ENCODE assay signal across 9 mouse cellular contexts in genomic region chr9:35105884-35106880, GRCm38 (mm10). TPM values are rescaled to one million over a fixed set of nuclear protein-coding genes. Genes with fewer than 3 reads are reported as not detected.
DNase-seq lines count a peak whose midpoint lies in the region; ATAC-seq and TF ChIP-seq lines count a peak whose summit lies in the region.
"Had no signal": no experiment of that assay in that cellular context is flagged by ENCODE, and none has a peak within 500 bp of the region (broad histone marks: within the 10 kb centered on the region; RNA-seq: fewer than 3 reads in every experiment).

No protein-coding gene starts in this region.

- no peak for DNase-seq in heart, adult 8-10 months (ENCODE audit: low spot score)
- DNase-seq in G1E (ENCODE audit: low spot score), result no peak
- DNase-seq in liver, embryonic 14.5 days (ENCODE audit: low read depth in 3 of 3, low spot score in 3 of 3), result peak in 2 of 3 experiments; percentile 65 to 67
- DNase-seq in thymus, adult 18-20 months, result no peak
- DNase-seq in midbrain, embryonic 10.5 days (ENCODE audit: low spot score), result no peak
- DNase-seq: lung, adult 2 months had no signal

- TF ChIP-seq CTCF in G1E (IDR thresholded peaks at IDR 0.05; ENCODE audit: low read depth, low read length), result no peak
- no peak for TF ChIP-seq CTCF in liver, embryonic 14.5 days (IDR thresholded peaks at IDR 0.05; ENCODE audit: low read depth)

- H3K27ac ChIP-seq in heart, embryonic 12.5 days (ENCODE audit: poor library complexity, severe bottlenecking), result peak overlapping the region; percentile 40
- peak overlapping the region; percentile 88 for H3K27ac ChIP-seq in liver, embryonic 14.5 days
- H3K27ac ChIP-seq in midbrain, embryonic 10.5 days (replicated peaks), result no peak overlapping the region
- H3K27ac ChIP-seq: hindbrain, embryonic 14.5 days had no signal

- H3K4me2 ChIP-seq in heart, embryonic 12.5 days, result peak overlapping the region; percentile 22
- peak overlapping the region; percentile 68 for H3K4me2 ChIP-seq in liver, embryonic 14.5 days (ENCODE audit: low read depth)
- H3K4me2 ChIP-seq: hindbrain, embryonic 14.5 days had no signal

- H3K9ac ChIP-seq in heart, embryonic 12.5 days, result peak overlapping the region; percentile 19; the same call in 1 of the 2 replicates
- peak overlapping the region; percentile 61 for H3K9ac ChIP-seq in liver, embryonic 14.5 days (replicated peaks)
- H3K9ac ChIP-seq: hindbrain, embryonic 14.5 days had no signal

- 32% methylated on average over 15 of the region's 15 CpGs for WGBS in heart, embryonic 12.5 days
- 24% methylated on average over 15 of the region's 15 CpGs for WGBS in liver, embryonic 14.5 days (ENCODE audit: insufficient replicate concordance)
- WGBS in midbrain, embryonic 10.5 days, result 73% methylated on average over 15 of the region's 15 CpGs

- no peak overlapping the region for H3K4me3 ChIP-seq in heart, embryonic 12.5 days
- H3K4me3 ChIP-seq in G1E (ENCODE audit: low read depth, low read length), result no peak overlapping the region
- H3K4me3 ChIP-seq in liver, embryonic 14.5 days (ENCODE audit: insufficient read depth in 1 of 2, low read depth in 2 of 2, low read length in 2 of 2), result peak overlapping the region; percentile 10 to 27; a peak in 3 of 4 replicates
- H3K4me3 ChIP-seq in midbrain, embryonic 10.5 days, result no peak overlapping the region

- H3K36me3 ChIP-seq in heart, embryonic 12.5 days, result 0 out of 2 replicates have a peak, but pooled peaks cover 5% of the 10 kb centered on the region
- H3K36me3 ChIP-seq in G1E (replicated peaks), result peaks cover 90% of the 10 kb centered on the region
- H3K36me3 ChIP-seq in liver, embryonic 14.5 days (replicated peaks; ENCODE audit: control insufficient read depth, insufficient read depth, low read depth), result peaks cover 10% of the 10 kb centered on the region; the same call in 1 of the 2 replicates
- no peaks in the 10 kb centered on the region for H3K36me3 ChIP-seq in midbrain, embryonic 10.5 days

- H3K27me3 ChIP-seq in heart, embryonic 12.5 days (replicated peaks), result no peaks in the 10 kb centered on the region
- H3K27me3 ChIP-seq in G1E (ENCODE audit: insufficient read depth, low read length), result no peaks in the 10 kb centered on the region
- H3K27me3 ChIP-seq in liver, embryonic 14.5 days (ENCODE audit: control insufficient read depth, insufficient read depth, low read length), result no peaks in the 10 kb centered on the region
- H3K27me3 ChIP-seq in midbrain, embryonic 10.5 days (ENCODE audit: low read depth, poor library complexity, severe bottlenecking), result no peaks in the 10 kb centered on the region

- TF ChIP-seq EP300 in liver, embryonic 14.5 days (IDR thresholded peaks at IDR 0.05; ENCODE audit: low read depth), result peak; percentile 75

- H3K4me1 ChIP-seq in heart, embryonic 12.5 days (replicated peaks), result peaks cover 54% of the 10 kb centered on the region
- peaks cover 59% of the 10 kb centered on the region for H3K4me1 ChIP-seq in G1E (ENCODE audit: insufficient read depth, low read depth, low read length)
- peaks cover 52 to 69% of the 10 kb centered on the region in 2 experiments for H3K4me1 ChIP-seq in liver, embryonic 14.5 days (replicated peaks; ENCODE audit: control insufficient read depth in 2 of 2, insufficient read depth in 2 of 2, low read length in 1 of 2)
- peaks cover 14% of the 10 kb centered on the region for H3K4me1 ChIP-seq in midbrain, embryonic 10.5 days

- ATAC-seq in heart, embryonic 12.5 days (ENCODE audit: insufficient number of reproducible peaks, low FRiP score), result peak; percentile 80
- ATAC-seq in G1E (ENCODE audit: extremely low read depth, insufficient number of reproducible peaks, low FRiP score, poor library complexity, severe bottlenecking), result peak; percentile 64
- peak; percentile 77 for ATAC-seq in erythroblast, adult 5-6 weeks (replicated peaks; ENCODE audit: low FRiP score, poor library complexity, severe bottlenecking)
- ATAC-seq in liver, embryonic 14.5 days (ENCODE audit: insufficient read depth), result peak; percentile 95

- H3K9me3 ChIP-seq in heart, embryonic 12.5 days (replicated peaks), result no peaks in the 10 kb centered on the region
- no peaks in the 10 kb centered on the region for H3K9me3 ChIP-seq in G1E (replicated peaks)
- no peaks in the 10 kb centered on the region for H3K9me3 ChIP-seq in liver, embryonic 14.5 days (ENCODE audit: control insufficient read depth, low read length)
- no peaks in the 10 kb centered on the region for H3K9me3 ChIP-seq in midbrain, embryonic 10.5 days (replicated peaks)

RNA-seq across cellular contexts. Expression of gene St3gal4, which starts 12.9 kb away (rescaled TPM):
- 20.8 and 20.9 TPM in 2 replicates for polyA plus RNA-seq in heart, embryonic 12.5 days (2016; fragmentation: Nextera tagmentation; extraction: Ambion mirVana)
- total RNA-seq in heart, adult 8-10 months (2022), result 10 to 100 TPM; 25.1 to 30.4 (median 28.3) TPM
- total RNA-seq in G1E (2014; fragmentation: Nextera tagmentation), result 10.6 and 21.8 TPM in 2 replicates
- total RNA-seq in G1E (2017), result 19.6 and 24.4 TPM in 2 replicates
- 26.1 and 29.0 TPM in 2 replicates for polyA plus RNA-seq in G1E (2012)
- 8.6 and 18.6 TPM in 2 replicates for total RNA-seq in erythroblast, adult 5-6 weeks (2015; ENCODE audit: low replicate concordance)
- total RNA-seq in erythroblast, adult 5-6 weeks (2017; ENCODE audit: low replicate concordance), result 10.1 and 33.9 TPM in 2 replicates
- polyA plus RNA-seq in liver, embryonic 14.5 days (2012; rRNA removed), result 4.6 and 6.0 TPM in 2 replicates
- 17.8 and 19.2 TPM in 2 replicates for polyA plus RNA-seq in liver, embryonic 14.5 days (2014; fragmentation: Nextera tagmentation; extraction: Ambion mirVana)
- 10.7 and 11.2 TPM in 2 replicates for polyA plus RNA-seq in midbrain, embryonic 10.5 days (2016; fragmentation: Nextera tagmentation; extraction: Ambion mirVana)

Comparison
In these comparisons a context has a peak if more than half of its experiments do, and no peak if none do; other contexts are left out.
1. H3K4me3 ChIP-seq: peak in liver, embryonic 14.5 days (2 of 2); none in heart, embryonic 12.5 days (single experiment), G1E (single experiment) and midbrain, embryonic 10.5 days (single experiment).
2. DNase-seq: peak in liver, embryonic 14.5 days (2 of 3); none in heart, adult 8-10 months (single experiment), G1E (single experiment), thymus, adult 18-20 months (0 of 2) and midbrain, embryonic 10.5 days (single experiment).
3. Peak in every context shown above with its lines, with median percentiles within 50 percentile points of each other: ATAC-seq.